Mouse (Mus musculus): ENCODE measurements around the gene Tubgcp5.

- no peak for TF ChIP-seq CTCF (IDR thresholded peaks at IDR 0.05; ENCODE audit: borderline replicate concordance, insufficient read depth, low read length)
- TF ChIP-seq POLR2A (IDR thresholded peaks at IDR 0.05; ENCODE audit: low read depth, low read length) = no peak
Observed at GRCm38 (mm10) chr7:55827551-55827950, 33.6 kb downstream of the Tubgcp5 start.
